Mouse (Mus musculus): ENCODE measurements around the gene Dpp8. TPM values are rescaled to one million over a fixed set of nuclear protein-coding genes. Genes with fewer than 3 reads are reported as not detected.
"Not testable (repeated sequence)": the region's sequence is repeated elsewhere in the genome, so short reads cannot be mapped to it uniquely, and the experiment has no call there.

Gene Dpp8
- total RNA-seq (2021), result 86.9 and 89.5 TPM in 2 replicates
- long read RNA-seq, experiment 1, full-length matches to known transcripts, result 17 of 35 reads
- long read RNA-seq, experiment 1, partial matches to known transcripts, result 4 of 35 reads
- long read RNA-seq, experiment 1, other reads (novel, unspliced or antisense), result 14 of 35 reads
- long read RNA-seq, experiment 2, full-length matches to known transcripts, result 5 of 16 reads
- long read RNA-seq, experiment 2, partial matches to known transcripts, result 2 of 16 reads
- long read RNA-seq, experiment 2, other reads (novel, unspliced or antisense), result 9 of 16 reads

- DNase-seq, result peak; percentile 96
Measured at GRCm38 (mm10) chr9:65032269-65033108, at the start of gene Dpp8. Dpp8 (plus strand) TSS chr9:65032414.

- no peak for DNase-seq
Measured at GRCm38 (mm10) chr9:64985037-64985794, 47.0 kb upstream of the Dpp8 start.

- no peak for DNase-seq
Measured at GRCm38 (mm10) chr9:64985807-64986206, 46.4 kb upstream of the Dpp8 start.

DNA sequence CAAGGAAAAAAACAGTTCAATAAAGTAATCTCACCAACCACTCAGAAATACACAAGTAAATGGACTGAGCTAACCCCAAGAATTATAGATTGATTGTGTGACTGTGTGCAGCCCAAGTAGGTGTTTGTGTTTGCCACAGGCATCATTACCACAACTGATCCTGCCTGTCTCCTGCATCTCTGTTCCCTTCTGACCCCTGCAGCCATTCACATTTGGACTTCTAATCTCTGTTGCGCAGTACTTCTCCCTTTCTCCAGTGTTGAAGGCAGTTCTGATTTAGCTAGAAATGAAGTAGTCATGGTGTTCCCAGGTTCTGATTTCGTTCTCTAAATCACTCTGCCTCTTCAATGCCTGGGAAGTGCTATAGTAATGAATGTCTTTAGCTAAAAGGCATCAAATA, 44.6 kb upstream of the Dpp8 start:
- DNase-seq, result no peak

DNA sequence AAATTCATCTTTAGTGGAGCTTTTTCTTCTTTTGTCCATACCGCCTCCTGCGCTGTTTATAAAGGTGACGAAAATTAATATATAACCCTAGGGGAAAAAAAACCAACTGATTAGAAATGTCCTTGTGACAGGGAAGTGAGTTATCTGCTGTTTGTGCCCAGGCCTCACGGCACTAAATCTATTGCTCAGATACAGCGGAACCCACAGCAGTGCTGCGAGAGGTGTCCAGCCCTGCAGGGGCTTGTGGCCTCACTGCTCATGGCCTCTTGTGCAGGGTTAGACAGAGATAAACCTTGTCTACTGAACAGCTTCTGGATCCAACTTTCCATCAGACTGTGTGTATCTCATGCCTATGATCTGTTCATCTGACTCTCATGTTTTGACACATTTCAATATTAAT, 43.8 kb upstream of the Dpp8 start:
- no peak for DNase-seq

DNA sequence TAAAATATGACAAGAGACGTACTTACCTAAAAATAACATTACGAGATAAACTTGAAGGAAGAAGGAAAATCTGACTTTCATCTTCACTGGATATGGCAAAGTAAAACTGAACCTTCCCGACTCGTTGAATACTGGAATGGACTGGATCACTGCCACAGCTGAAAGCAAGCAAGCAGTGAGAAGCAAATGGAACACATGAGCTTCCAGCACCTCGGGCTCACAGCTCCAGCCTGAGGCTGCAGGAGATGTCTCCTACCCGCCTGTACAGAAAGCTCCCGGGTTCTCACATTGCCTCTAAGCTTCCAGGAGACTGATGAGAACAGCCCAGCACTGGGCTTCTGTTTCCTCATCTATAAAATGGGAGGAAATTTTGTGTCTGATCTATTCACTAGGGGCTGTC, 41.9 kb upstream of the Dpp8 start:
- DNase-seq, result no peak

DNA sequence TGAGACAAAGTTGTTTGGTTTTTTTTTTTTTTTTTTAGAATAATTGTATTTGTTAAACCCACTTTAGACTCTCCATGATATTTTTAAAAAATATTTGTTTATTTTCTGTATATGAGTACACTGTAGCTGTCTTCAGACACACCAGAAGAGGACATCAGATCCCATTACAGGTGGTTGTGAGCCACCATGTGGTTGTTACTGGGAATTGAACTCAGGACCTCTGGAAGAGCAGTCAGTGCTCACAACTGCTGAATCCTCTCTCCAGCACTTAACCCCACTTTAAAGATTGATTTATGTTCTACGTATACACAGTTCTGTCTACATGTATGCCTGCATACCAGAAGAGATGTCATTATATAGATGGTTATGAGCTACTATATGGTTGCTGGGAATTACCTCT, 36.8 kb upstream of the Dpp8 start:
- not testable (repeated sequence) for DNase-seq

GRCm38 (mm10) chr9:65001481-65001880, 30.7 kb upstream of the Dpp8 start:
- no peak for DNase-seq

DNA sequence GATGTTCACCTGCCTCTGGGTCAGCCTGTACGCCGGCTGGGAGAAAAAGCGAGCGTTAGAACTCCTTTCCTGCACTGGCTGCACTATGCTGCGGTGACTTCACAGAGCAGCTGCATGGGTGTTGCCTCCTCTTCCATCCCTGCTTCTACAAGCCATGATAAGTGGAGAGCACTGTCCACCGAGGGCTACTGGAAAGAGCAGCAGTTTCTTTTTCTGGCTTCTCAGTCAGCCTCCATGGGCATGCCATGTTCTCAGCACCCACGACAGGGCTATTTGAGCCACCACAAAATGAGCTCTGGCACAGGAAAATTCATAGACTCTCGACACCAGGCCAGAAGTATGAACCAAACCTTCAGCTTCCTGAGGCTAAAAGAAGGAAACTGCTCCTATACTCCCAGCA, 26.5 kb upstream of the Dpp8 start:
- no peak for DNase-seq

DNA sequence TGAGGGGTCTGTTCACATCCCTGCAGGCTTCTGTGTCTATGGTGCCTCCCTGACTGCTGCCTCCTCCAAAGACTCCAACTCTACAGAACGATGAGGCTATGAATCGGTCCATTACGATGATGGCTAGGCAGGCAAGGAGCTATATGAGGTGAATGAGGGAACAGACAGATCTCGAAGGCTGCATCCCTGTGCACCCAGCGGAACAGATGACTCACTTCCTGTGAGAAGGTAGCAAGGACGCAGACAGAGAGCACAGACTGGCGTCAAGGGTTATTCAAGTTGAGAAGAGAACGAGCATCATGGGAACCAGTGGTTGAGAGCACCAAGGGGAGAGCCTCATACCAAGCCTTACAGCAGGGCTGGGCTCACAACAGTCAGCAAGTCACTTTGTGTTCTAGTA, 21.6 kb upstream of the Dpp8 start:
- DNase-seq, result peak; percentile 61

GRCm38 (mm10) chr9:65011304-65011703, 20.9 kb upstream of the Dpp8 start:
- DNase-seq, result peak; percentile 84

DNA sequence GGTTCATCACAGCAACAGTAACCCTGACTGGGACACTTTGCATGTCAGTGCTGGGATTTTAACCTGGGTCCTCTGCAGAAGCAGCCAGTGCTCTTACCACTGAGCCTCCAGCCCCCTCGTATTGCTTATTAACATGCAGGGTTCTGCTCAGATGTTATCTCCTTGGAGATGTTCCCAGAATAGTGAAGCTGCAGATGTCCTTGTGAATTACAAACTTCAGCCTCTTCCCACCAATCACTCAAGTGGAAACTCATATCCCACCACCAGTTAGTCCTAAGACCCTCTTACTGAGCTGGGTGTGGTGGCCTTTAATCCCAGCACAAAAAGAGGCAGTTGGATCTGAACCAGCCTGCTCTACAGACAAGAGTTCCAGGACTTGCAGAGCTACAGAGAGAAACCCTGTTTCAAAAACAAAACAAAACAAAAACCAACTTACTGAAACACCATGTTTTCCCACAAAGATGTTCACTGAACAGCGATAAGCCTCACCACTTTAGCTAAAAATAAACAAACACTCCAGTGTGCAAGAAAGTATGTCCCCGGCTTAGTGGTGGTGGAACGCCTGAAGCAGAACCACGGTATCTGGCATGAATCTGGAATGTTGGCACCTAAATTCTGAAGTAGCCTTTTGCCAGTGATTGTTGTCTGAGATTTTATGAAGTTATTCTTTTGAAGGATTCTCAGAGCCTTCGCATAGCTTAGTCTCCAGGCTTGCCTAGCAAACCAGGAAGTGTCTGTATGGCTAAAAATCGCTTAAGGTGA, 16.6 kb upstream of the Dpp8 start:
- no peak for DNase-seq

GRCm38 (mm10) chr9:65016241-65016977, 15.8 kb upstream of the Dpp8 start:
- DNase-seq, result peak; percentile 39

DNA sequence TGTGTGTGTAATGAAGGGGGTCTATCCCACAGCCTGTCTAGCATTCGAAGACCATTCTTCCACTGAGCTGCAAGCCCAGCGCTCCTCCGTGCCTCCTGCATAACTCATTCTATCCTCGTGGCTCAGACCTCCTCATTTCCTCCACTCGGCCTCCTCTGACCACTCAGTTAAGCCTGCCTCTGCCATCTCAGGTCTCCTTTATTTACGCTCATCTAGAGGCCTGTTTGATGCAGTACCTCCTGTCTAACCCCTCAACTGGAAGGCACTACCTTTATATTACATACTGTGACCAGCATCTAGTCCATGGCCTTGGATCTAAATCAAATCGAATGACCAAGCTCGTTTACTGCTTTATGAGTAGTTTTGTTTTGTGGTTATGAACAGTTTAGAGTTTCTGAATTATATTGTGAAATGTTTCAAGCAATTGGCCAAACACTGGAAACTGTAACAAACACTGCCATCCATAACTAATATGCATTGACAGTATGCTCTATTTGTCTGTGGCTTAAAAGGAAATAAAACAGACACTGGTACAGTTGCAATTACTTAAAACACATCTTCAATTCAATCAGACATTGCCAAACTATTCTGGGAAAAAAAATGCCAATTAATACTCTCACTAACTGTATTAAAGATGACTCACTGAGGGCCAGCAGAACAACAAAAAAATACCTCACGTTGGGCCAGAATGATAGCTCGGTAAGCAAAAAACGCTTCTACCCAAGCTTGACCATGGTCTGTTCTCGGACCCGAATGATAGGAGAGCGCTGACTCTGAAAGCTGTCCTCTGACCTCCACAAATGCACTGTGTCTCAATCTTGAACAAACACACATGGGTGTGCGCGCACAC, 15.0 kb upstream of the Dpp8 start:
- DNase-seq, result no peak

DNA sequence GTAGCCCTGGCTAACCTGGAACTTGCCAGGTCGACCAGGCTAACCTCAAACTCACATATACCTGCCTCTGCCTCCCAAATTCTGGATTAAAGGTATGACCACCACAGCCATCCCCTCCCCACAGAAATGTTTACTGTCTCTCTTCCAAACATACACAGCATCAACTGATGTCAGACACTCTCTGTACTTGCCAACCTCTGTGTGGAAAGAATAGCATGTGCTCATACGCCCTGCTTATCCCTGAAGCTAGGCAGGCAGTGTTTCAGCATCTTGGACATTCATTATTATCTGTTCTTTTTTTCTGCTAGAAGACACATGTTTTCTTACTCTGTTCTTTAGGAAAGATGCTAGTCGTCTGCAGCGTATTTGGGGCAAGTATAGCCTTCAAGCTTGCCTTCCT, 14.3 kb upstream of the Dpp8 start:
- DNase-seq, result no peak

GRCm38 (mm10) chr9:65018588-65019121, 13.6 kb upstream of the Dpp8 start:
- DNase-seq, result no peak

GRCm38 (mm10) chr9:65019146-65019545, 13.1 kb upstream of the Dpp8 start:
- no peak for DNase-seq

GRCm38 (mm10) chr9:65020128-65020527, 12.1 kb upstream of the Dpp8 start:
- no peak for DNase-seq

GRCm38 (mm10) chr9:65020991-65021886, 11.0 kb upstream of the Dpp8 start, which contains the start of gene Hacd3:
Hacd3 (minus strand) TSS chr9:65021693.
- DNase-seq, result peak; percentile 96
